Mouse (Mus musculus) ES-Bruce4 (cell line): ENCODE measurements around the gene Nup188.

ENCODE experiments used
- CTCF ChIP-seq: IDR thresholded peaks from one replicate; pipeline ENCODE4 v1.8.1; 2011; ENCODE audit warnings: low read depth, low read length
- EP300 ChIP-seq: IDR thresholded peaks from 2 replicates; pipeline ENCODE4 v1.6.1; 2011; ENCODE audit warnings: low read depth, low read length; ENCODE audit not compliant: insufficient read depth
- POLR2A ChIP-seq: IDR thresholded peaks from one replicate; pipeline ENCODE4 v1.8.1; 2011; ENCODE audit warnings: low read length; ENCODE audit not compliant: insufficient read depth

DNA sequence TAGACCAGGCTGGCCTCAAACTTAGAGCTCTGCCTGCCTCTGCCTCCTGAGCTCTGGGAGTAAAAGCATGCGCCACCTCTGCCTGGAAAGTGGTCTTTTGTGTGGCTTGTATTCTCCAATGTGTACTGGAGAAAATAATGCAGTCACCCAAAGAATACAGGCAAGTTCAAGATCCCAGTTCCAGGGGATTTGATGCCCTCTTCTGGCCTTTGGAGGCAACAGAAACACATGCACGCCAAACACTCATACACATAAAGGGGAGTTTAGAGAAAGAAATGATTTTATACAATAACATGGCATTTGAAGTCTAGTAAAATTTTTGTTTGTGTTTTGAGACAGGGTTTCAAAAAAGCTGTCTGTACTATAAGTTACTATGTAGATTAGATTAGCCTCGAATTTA lies 13.3 kb downstream of the Nup188 start:
- no peak for TF ChIP-seq CTCF
- no peak for TF ChIP-seq POLR2A
- TF ChIP-seq EP300: no peak
